Mouse (Mus musculus) thymus, postnatal 14 days (tissue): Measurements from ENCODE around the gene Qk.

Experiments used
- DNase-seq: peaks from one replicate; pipeline ENCODE4 v3.0.0; 2021

Gene Qk

GRCm38 (mm10) chr17:10232406-10232805, 87.2 kb downstream of the Qk start:
- DNase-seq, result no peak

- no peak for DNase-seq
Measured at GRCm38 (mm10) chr17:10227798-10228538, 91.7 kb downstream of the Qk start.

- DNase-seq, result no peak
Measured at GRCm38 (mm10) chr17:10216164-10216563, 103.5 kb downstream of the Qk start.

GRCm38 (mm10) chr17:10209154-10209777, 110.4 kb downstream of the Qk start:
- DNase-seq, result no peak

GRCm38 (mm10) chr17:10198662-10199061, 121.0 kb downstream of the Qk start:
- no peak for DNase-seq

GRCm38 (mm10) chr17:10198231-10198630, 121.4 kb downstream of the Qk start:
- DNase-seq, result no peak

- no peak for DNase-seq
Measured at GRCm38 (mm10) chr17:10195703-10196102, 124.0 kb downstream of the Qk start.

- no peak for DNase-seq
Measured at GRCm38 (mm10) chr17:10190857-10191256, 128.8 kb downstream of the Qk start.

- DNase-seq, result no peak
Measured at GRCm38 (mm10) chr17:10188481-10188880, 131.2 kb downstream of the Qk start.

GRCm38 (mm10) chr17:10187431-10188020, 132.1 kb downstream of the Qk start:
- DNase-seq, result no peak

GRCm38 (mm10) chr17:10181761-10182160, 137.9 kb downstream of the Qk start:
- DNase-seq, result no peak

GRCm38 (mm10) chr17:10177096-10177495, 142.6 kb downstream of the Qk start:
- DNase-seq, result no peak

- no peak for DNase-seq
Measured at GRCm38 (mm10) chr17:10161258-10161657, 158.4 kb downstream of the Qk start.

- no peak for DNase-seq
Measured at GRCm38 (mm10) chr17:10160415-10160814, 159.2 kb downstream of the Qk start.

- no peak for DNase-seq
Measured at GRCm38 (mm10) chr17:10152808-10153413, 166.7 kb downstream of the Qk start.
